Comparison of ENCODE assay signal across 9 mouse cellular contexts in the genomic region with DNA sequence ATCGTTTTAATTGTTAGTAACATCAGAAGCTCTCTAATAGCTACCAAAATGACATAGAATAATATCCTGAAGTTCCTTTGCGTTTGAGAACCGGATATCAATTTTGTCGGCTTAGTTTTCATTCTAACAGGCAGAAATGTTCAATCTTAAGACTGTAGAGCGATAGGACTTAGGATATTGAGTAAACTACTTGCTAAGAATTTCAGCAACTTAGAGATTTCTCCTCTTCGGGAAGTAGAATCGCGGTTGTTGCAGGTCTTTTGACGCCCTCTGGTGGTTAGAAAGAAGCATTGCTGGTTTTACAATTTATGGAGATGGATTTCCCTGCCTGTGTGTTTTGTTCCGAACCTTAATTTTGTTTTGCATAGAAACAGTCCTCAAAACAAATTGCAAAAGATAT. TPM values are rescaled to one million over a fixed set of nuclear protein-coding genes. Genes with fewer than 3 reads are reported as not detected.
A peak's percentile ranks its signal among the peaks of the same experiment; 100 is the strongest.
DNase-seq lines count a peak whose midpoint lies in the region; ATAC-seq and TF ChIP-seq lines count a peak whose summit lies in the region.
"Had no signal": no experiment of that assay in that cellular context is flagged by ENCODE, and none has a peak within 500 bp of the region (broad histone marks: within the 10 kb centered on the region; RNA-seq: fewer than 3 reads in every experiment).

No protein-coding gene starts in this region.

- H3K4me2 ChIP-seq in hindbrain, embryonic 11.5 days (replicated peaks; ENCODE audit: low read depth, low read length) = no peak overlapping the region
- H3K4me2 ChIP-seq in hindbrain, embryonic 12.5 days (replicated peaks) = no peak overlapping the region
- peak overlapping the region; percentile 71; the same call in 1 of the 2 replicates for H3K4me2 ChIP-seq in CH12.LX (ENCODE audit: insufficient read depth, low read depth, poor library complexity, severe bottlenecking)
- no peak overlapping the region for H3K4me2 ChIP-seq in intestine, embryonic 16.5 days (ENCODE audit: low read depth, low read length)

- H3K36me3 ChIP-seq in hindbrain, embryonic 11.5 days (ENCODE audit: control insufficient read depth, insufficient read depth, low read length) = no peaks in the 10 kb centered on the region
- H3K36me3 ChIP-seq in hindbrain, embryonic 12.5 days = no peaks in the 10 kb centered on the region
- no peaks in the 10 kb centered on the region for H3K36me3 ChIP-seq in CH12.LX (replicated peaks in 1 of 2; ENCODE audit: control insufficient read depth in 1 of 2, insufficient read depth in 1 of 2, low read length in 1 of 2)
- no peaks in the 10 kb centered on the region for H3K36me3 ChIP-seq in intestine, embryonic 16.5 days (ENCODE audit: control insufficient read depth, insufficient read depth, low read length)

- ATAC-seq in hindbrain, embryonic 11.5 days (ENCODE audit: low FRiP score) = no peak
- ATAC-seq in hindbrain, embryonic 12.5 days (ENCODE audit: low FRiP score) = no peak
- no peak for ATAC-seq in intestine, embryonic 16.5 days

- H3K9me3 ChIP-seq in hindbrain, embryonic 11.5 days (ENCODE audit: control insufficient read depth, low read length) = no peaks in the 10 kb centered on the region
- no peaks in the 10 kb centered on the region for H3K9me3 ChIP-seq in hindbrain, embryonic 12.5 days (replicated peaks)
- no peaks in the 10 kb centered on the region for H3K9me3 ChIP-seq in CH12.LX (replicated peaks; ENCODE audit: low read length)
- no peaks in the 10 kb centered on the region for H3K9me3 ChIP-seq in intestine, embryonic 16.5 days (ENCODE audit: control insufficient read depth, low read length)
- H3K9me3 ChIP-seq: megakaryocyte, embryonic 14.5 days had no signal

- no peak for TF ChIP-seq EP300 in CH12.LX (IDR thresholded peaks at IDR 0.05; ENCODE audit: low read length)

- DNase-seq in hindbrain, embryonic 11.5 days (ENCODE audit: low spot score) = peak; percentile 52
- DNase-seq in 3T3-L1 (ENCODE audit: low read depth, low spot score) (peak; percentile 70), CH12.LX (ENCODE audit: extremely low read depth) (peak; percentile 49)
- DNase-seq in embryo, embryonic 9.5 days (ENCODE audit: extremely low spot score) = peak; percentile 15
- no peak for DNase-seq in thymus, postnatal 25 days
- DNase-seq in neural tube, embryonic 10.5 days (ENCODE audit: extremely low spot score, low spot score) = no peak

- H3K9ac ChIP-seq in hindbrain, embryonic 11.5 days (ENCODE audit: low read depth, low read length) = no peak overlapping the region
- no peak overlapping the region for H3K9ac ChIP-seq in hindbrain, embryonic 12.5 days
- H3K9ac ChIP-seq in CH12.LX (ENCODE audit: insufficient read depth, low read depth) = no peak overlapping the region
- no peak overlapping the region for H3K9ac ChIP-seq in intestine, embryonic 16.5 days (ENCODE audit: low read depth, low read length)

- in situ Hi-C loops in CH12.LX (cut with MboI; ENCODE audit: low pct_ligation_motif_present, low pct_unique_long_range_greater_than_20kb, low sequenced_read_pairs) = no loop called here

- peak; percentile 86 for TF ChIP-seq RAD21 in CH12.LX (IDR thresholded peaks at IDR 0.05; ENCODE audit: low read depth, low read length)

- dilution Hi-C loops in CH12.LX (cut with MboI; ENCODE audit: extremely low pct_ligation_motif_present, extremely low pct_unique_long_range_greater_than_20kb, low sequenced_read_pairs) = no loop called here

- H3K27ac ChIP-seq in hindbrain, embryonic 11.5 days (ENCODE audit: low read depth, low read length) = no peak overlapping the region
- H3K27ac ChIP-seq in hindbrain, embryonic 12.5 days = no peak overlapping the region
- H3K27ac ChIP-seq in CH12.LX (ENCODE audit: insufficient read depth, low read depth) = no peak overlapping the region
- no peak overlapping the region for H3K27ac ChIP-seq in intestine, embryonic 16.5 days (ENCODE audit: low read length)

- TF ChIP-seq CTCF in CH12.LX (conservative IDR thresholded peaks at IDR 0.05 in 1 of 2, IDR thresholded peaks at IDR 0.05 in 1 of 2; ENCODE audit: low read depth in 2 of 2, low read length in 2 of 2) = peak; percentile 59 to 85

- TF ChIP-seq POLR2A in CH12.LX (IDR thresholded peaks at IDR 0.05; ENCODE audit: low read depth, low read length) = no peak

- no peaks in the 10 kb centered on the region for H3K79me2 ChIP-seq in CH12.LX (replicated peaks; ENCODE audit: control insufficient read depth, extremely low read depth, insufficient read depth, poor library complexity, severe bottlenecking)

- no peaks in the 10 kb centered on the region for H3K27me3 ChIP-seq in hindbrain, embryonic 11.5 days (ENCODE audit: control insufficient read depth, insufficient read depth, low read length)
- H3K27me3 ChIP-seq in hindbrain, embryonic 12.5 days = no peaks in the 10 kb centered on the region
- H3K27me3 ChIP-seq in CH12.LX (replicated peaks) = no peaks in the 10 kb centered on the region
- H3K27me3 ChIP-seq in intestine, embryonic 16.5 days (replicated peaks; ENCODE audit: control insufficient read depth, insufficient read depth, low read length) = no peaks in the 10 kb centered on the region
- H3K27me3 ChIP-seq: megakaryocyte, embryonic 14.5 days had no signal

- WGBS in hindbrain, embryonic 11.5 days = 26% methylated on average over 10 of the region's 10 CpGs
- 29% methylated on average over 10 of the region's 10 CpGs for WGBS in hindbrain, embryonic 12.5 days
- WGBS in intestine, embryonic 16.5 days = 25% methylated on average over 10 of the region's 10 CpGs

- H3K4me3 ChIP-seq in hindbrain, embryonic 11.5 days (ENCODE audit: low read depth, low read length) = no peak overlapping the region
- H3K4me3 ChIP-seq in hindbrain, embryonic 12.5 days = no peak overlapping the region
- H3K4me3 ChIP-seq in CH12.LX (replicated peaks in 1 of 3; ENCODE audit: low read depth in 2 of 3, low read length in 2 of 3, poor library complexity in 1 of 3) = no peak overlapping the region
- no peak overlapping the region for H3K4me3 ChIP-seq in intestine, embryonic 16.5 days (ENCODE audit: low read length)

- H3K4me1 ChIP-seq in hindbrain, embryonic 11.5 days (replicated peaks; ENCODE audit: control insufficient read depth, insufficient read depth, low read length) = no peaks in the 10 kb centered on the region
- no peaks in the 10 kb centered on the region for H3K4me1 ChIP-seq in hindbrain, embryonic 12.5 days
- H3K4me1 ChIP-seq in CH12.LX (ENCODE audit: control insufficient read depth in 1 of 2, insufficient read depth in 2 of 2) = peaks cover 0 to 3% of the 10 kb centered on the region in 2 experiments; a peak in 1 of 4 replicates
- no peaks in the 10 kb centered on the region for H3K4me1 ChIP-seq in intestine, embryonic 16.5 days (ENCODE audit: control insufficient read depth, insufficient read depth, low read length)
- H3K4me1 ChIP-seq: megakaryocyte, embryonic 14.5 days had no signal

TF ChIP-seq in CH12.LX, 34 proteins besides CTCF, POLR2A, EP300 and RAD21:
- TF ChIP-seq E2F4 (IDR thresholded peaks at IDR 0.05; ENCODE audit: insufficient replicate concordance, low read depth, low read length) = no peak
- no peak for TF ChIP-seq CHD2 (IDR thresholded peaks at IDR 0.05; ENCODE audit: low read length)
- no peak for TF ChIP-seq MEF2A (IDR thresholded peaks at IDR 0.05; ENCODE audit: borderline replicate concordance, low read depth, low read length)
- TF ChIP-seq PAX5 (IDR thresholded peaks at IDR 0.05; ENCODE audit: low read length) = no peak
- TF ChIP-seq ZNF384 (IDR thresholded peaks at IDR 0.05; ENCODE audit: low read depth, low read length) = no peak
- no peak for TF ChIP-seq RCOR1 (conservative IDR thresholded peaks at IDR 0.05; ENCODE audit: low read depth, low read length)
- 0 out of 2 replicates have a peak, but pooled peaks have one; percentile 10 for TF ChIP-seq TCF12 (IDR thresholded peaks at IDR 0.05; ENCODE audit: low read depth, low read length)
- no peak for TF ChIP-seq NRF1 (IDR thresholded peaks at IDR 0.05; ENCODE audit: low read depth, low read length)
- TF ChIP-seq ELF1 (IDR thresholded peaks at IDR 0.05; ENCODE audit: low read depth, low read length) = 0 out of 2 replicates have a peak, but pooled peaks have one; percentile 20
- peak; percentile 33; the same call in 1 of the 2 replicates for TF ChIP-seq ZC3H11A (IDR thresholded peaks at IDR 0.05; ENCODE audit: low read depth, low read length)
- TF ChIP-seq SMC3 (IDR thresholded peaks at IDR 0.05; ENCODE audit: low read depth, low read length) = peak; percentile 77
- no peak for TF ChIP-seq IRF4 (IDR thresholded peaks at IDR 0.05; ENCODE audit: low read depth, low read length)
- TF ChIP-seq MAZ (IDR thresholded peaks at IDR 0.05; ENCODE audit: low read depth, low read length) = no peak
- TF ChIP-seq HCFC1 (IDR thresholded peaks at IDR 0.05; ENCODE audit: low read depth, low read length) = no peak
- TF ChIP-seq ZMIZ1 (IDR thresholded peaks at IDR 0.05; ENCODE audit: low read depth, low read length) = no peak
- no peak for TF ChIP-seq NELFE (IDR thresholded peaks at IDR 0.05; ENCODE audit: low read depth, low read length)
- TF ChIP-seq MAX (IDR thresholded peaks at IDR 0.05; ENCODE audit: low read length) = no peak
- TF ChIP-seq ETS1 (conservative IDR thresholded peaks at IDR 0.05; ENCODE audit: low read depth, low read length) = no peak
- TF ChIP-seq USF1 (IDR thresholded peaks at IDR 0.05; ENCODE audit: low read depth, low read length) = no peak

RNA-seq across cellular contexts. Expression of gene B430218F22Rik, which starts 36.2 kb away (rescaled TPM):
- polyA plus RNA-seq in hindbrain, embryonic 11.5 days (2014; fragmentation: Nextera tagmentation; extraction: Ambion mirVana) = 0.61 and 1.2 TPM in 2 replicates
- 1.6 and 1.9 TPM in 2 replicates for polyA plus RNA-seq in hindbrain, embryonic 12.5 days (2016; fragmentation: Nextera tagmentation; extraction: Ambion mirVana)
- total RNA-seq in CH12.LX (2012; rRNA removed) (11.1 and 12.0 TPM in 2 replicates), CH12.LX (2014; rRNA removed) (0.48 TPM in 1 of 2 replicates, not detected in the other)
- 0.64 TPM in 1 of 2 replicates, not detected in the other for polyA plus RNA-seq in CH12.LX (2012; ENCODE audit: insufficient read length, low read depth)
- polyA plus RNA-seq in intestine, embryonic 16.5 days (2015; fragmentation: Nextera tagmentation; extraction: Ambion mirVana) = 0.43 and 0.50 TPM in 2 replicates

RNA-seq across cellular contexts. Expression of gene Mrps30, which starts 36.8 kb away (rescaled TPM):
- 37.7 and 37.8 TPM in 2 replicates for polyA plus RNA-seq in hindbrain, embryonic 11.5 days (2014; fragmentation: Nextera tagmentation; extraction: Ambion mirVana)
- polyA plus RNA-seq in hindbrain, embryonic 12.5 days (2016; fragmentation: Nextera tagmentation; extraction: Ambion mirVana) = 29.9 and 31.3 TPM in 2 replicates
- total RNA-seq in CH12.LX (2012; rRNA removed) (36.0 and 36.6 TPM in 2 replicates), CH12.LX (2014; rRNA removed) (48.7 and 50.2 TPM in 2 replicates)
- 35.5 and 38.6 TPM in 2 replicates for polyA plus RNA-seq in CH12.LX (2012; ENCODE audit: insufficient read length, low read depth)
- polyA plus RNA-seq in intestine, embryonic 16.5 days (2015; fragmentation: Nextera tagmentation; extraction: Ambion mirVana) = 29.6 and 29.9 TPM in 2 replicates

Comparison
In these comparisons a context has a peak if more than half of its experiments do, and no peak if none do; other contexts are left out.
1. DNase-seq: peak in hindbrain, embryonic 11.5 days (single experiment), 3T3-L1 (single experiment), CH12.LX (single experiment) and embryo, embryonic 9.5 days (single experiment); none in thymus, postnatal 25 days (single experiment) and neural tube, embryonic 10.5 days (single experiment).